Comparison of ENCODE assay signal across 24 mouse cellular contexts in the genomic region with DNA sequence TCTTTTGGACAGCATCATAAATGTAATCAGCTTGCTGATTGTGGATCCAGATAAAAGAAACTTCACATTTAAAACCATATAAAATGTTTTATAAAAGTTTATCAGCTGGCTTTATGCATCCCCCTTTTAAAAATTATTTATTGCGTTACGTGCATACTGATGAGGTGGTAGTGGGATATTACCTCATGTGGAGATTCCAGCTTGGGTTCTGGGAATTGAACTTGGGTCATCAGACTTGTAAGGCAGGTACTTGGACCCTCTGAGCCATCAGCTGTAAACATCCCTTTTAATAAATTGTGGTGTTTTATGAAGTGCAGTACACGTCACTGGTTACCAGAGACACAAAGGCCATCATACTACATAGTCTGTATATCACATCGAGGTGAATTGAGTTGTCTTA. TPM values are rescaled to one million over a fixed set of nuclear protein-coding genes. Genes with fewer than 3 reads are reported as not detected.
"Had no signal": no experiment of that assay in that cellular context is flagged by ENCODE, and none has a peak within 500 bp of the region (broad histone marks: within the 10 kb centered on the region; RNA-seq: fewer than 3 reads in every experiment).

No protein-coding gene starts in this region.

- H3K9ac ChIP-seq: lung, embryonic 14.5 days; midbrain, embryonic 12.5 days; neural tube, embryonic 13.5 days; neural tube, embryonic 15.5 days had no signal

- DNase-seq: lung, embryonic 14.5 days; lung, postnatal 10 days; lung, postnatal 4 days; midbrain, embryonic 14.5 days; right cerebral cortex, adult 18-20 months; right cerebral cortex, postnatal 25 days; right cerebral cortex, postnatal 4 days; spleen, adult 18-20 months; thymus, adult 18-20 months; thymus, postnatal 14 days; thymus, postnatal 36 days had no signal

- ATAC-seq: midbrain, embryonic 16.5 days had no signal

- H3K4me2 ChIP-seq: lung, embryonic 14.5 days; midbrain, embryonic 12.5 days; neural tube, embryonic 13.5 days; neural tube, embryonic 15.5 days had no signal

- H3K9me3 ChIP-seq: midbrain, embryonic 10.5 days; midbrain, embryonic 12.5 days; neural tube, embryonic 13.5 days; neural tube, embryonic 15.5 days had no signal

- H3K4me3 ChIP-seq: midbrain, embryonic 10.5 days; midbrain, embryonic 12.5 days; myocyte; neural tube, embryonic 13.5 days; neural tube, embryonic 15.5 days had no signal

- H3K4me1 ChIP-seq: midbrain, embryonic 10.5 days; midbrain, embryonic 12.5 days; neural tube, embryonic 15.5 days had no signal

- H3K27ac ChIP-seq: midbrain, embryonic 10.5 days; midbrain, embryonic 12.5 days; neural tube, embryonic 13.5 days; neural tube, embryonic 15.5 days had no signal

RNA-seq across cellular contexts. Expression of a gene that starts 10.8 kb away (rescaled TPM):
- total RNA-seq: megakaryocyte, adult 5-6 weeks; megakaryocyte-erythroid progenitor cell, adult 5-6 weeks had no signal
- polyA plus RNA-seq: lung, embryonic 14.5 days; lung, embryonic 16.5 days; midbrain, embryonic 14.5 days; myocyte; neural tube, embryonic 11.5 days; neural tube, embryonic 13.5 days; neural tube, embryonic 15.5 days; small intestine, adult 2 months; stomach, embryonic 14.5 days; stomach, embryonic 16.5 days had no signal
